Mouse (Mus musculus): Measurements from ENCODE around the gene Ccdc39.

DNA sequence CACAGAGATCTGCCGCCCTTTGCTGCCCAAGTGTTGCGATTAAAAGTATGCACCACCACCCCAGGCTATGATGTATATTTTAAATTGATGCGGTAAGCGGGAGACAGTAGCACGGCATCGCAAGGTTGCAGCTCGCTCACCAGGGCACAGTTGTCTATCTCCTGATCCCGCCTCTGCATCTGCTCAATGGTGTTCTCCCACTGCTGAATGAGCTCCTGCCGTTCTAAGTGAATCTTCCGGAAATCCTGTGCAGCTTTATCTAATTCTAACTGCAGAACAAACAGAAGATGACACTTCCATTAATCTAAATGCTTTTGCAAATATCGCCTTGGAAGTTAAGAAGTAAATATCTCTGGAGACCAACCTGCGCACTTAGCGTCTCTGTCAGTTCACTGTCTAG is 7.5 kb downstream of the Ccdc39 start:
- no peak for TF ChIP-seq POLR2AphosphoS2 (IDR thresholded peaks at IDR 0.05; ENCODE audit: low read depth, low read length)
- TF ChIP-seq MAFK (IDR thresholded peaks at IDR 0.05; ENCODE audit: insufficient replicate concordance, low read length): no peak
- TF ChIP-seq USF1 (IDR thresholded peaks at IDR 0.05; ENCODE audit: low read depth, low read length): no peak
- TF ChIP-seq KAT2A (IDR thresholded peaks at IDR 0.05; ENCODE audit: insufficient replicate concordance, low read length): no peak
- TF ChIP-seq CTCF (conservative IDR thresholded peaks at IDR 0.05 in 1 of 2, IDR thresholded peaks at IDR 0.05 in 1 of 2; ENCODE audit: low read depth in 2 of 2, low read length in 2 of 2): no peak
- TF ChIP-seq MAX (IDR thresholded peaks at IDR 0.05; ENCODE audit: low read length): no peak
- no peak for TF ChIP-seq POLR2A (IDR thresholded peaks at IDR 0.05; ENCODE audit: low read depth, low read length)
- TF ChIP-seq IRF4 (IDR thresholded peaks at IDR 0.05; ENCODE audit: low read depth, low read length): no peak
- TF ChIP-seq NRF1 (IDR thresholded peaks at IDR 0.05; ENCODE audit: low read depth, low read length): no peak
- TF ChIP-seq SIN3A (IDR thresholded peaks at IDR 0.05; ENCODE audit: low read length): no peak
- no peak for TF ChIP-seq EP300 (IDR thresholded peaks at IDR 0.05; ENCODE audit: low read length)
- TF ChIP-seq ZNF384 (IDR thresholded peaks at IDR 0.05; ENCODE audit: low read depth, low read length): no peak
- TF ChIP-seq ZC3H11A (IDR thresholded peaks at IDR 0.05; ENCODE audit: low read depth, low read length): no peak
